Mouse (Mus musculus) gastrocnemius, postnatal 4 days (tissue): Measurements from ENCODE around the gene Amigo1. TPM values are rescaled to one million over a fixed set of nuclear protein-coding genes. Genes with fewer than 3 reads are reported as not detected.

ENCODE experiments used
- DNase-seq, 2 experiments: peaks; one replicate each; pipeline ENCODE4 v3.0.0; 2021 to 2022; ENCODE audit warnings: low spot score in 2 of 2, mixed read lengths in 2 of 2
- total RNA-seq, 2 experiments: library from RNA; stranded (reverse); gene quantifications; 2 replicates each; pipeline ENCODE4 v1.2.3; 2021

Gene Amigo1
- total RNA-seq, 2 experiments from 2014 or later = 27.9 to 32.2 TPM

DNA sequence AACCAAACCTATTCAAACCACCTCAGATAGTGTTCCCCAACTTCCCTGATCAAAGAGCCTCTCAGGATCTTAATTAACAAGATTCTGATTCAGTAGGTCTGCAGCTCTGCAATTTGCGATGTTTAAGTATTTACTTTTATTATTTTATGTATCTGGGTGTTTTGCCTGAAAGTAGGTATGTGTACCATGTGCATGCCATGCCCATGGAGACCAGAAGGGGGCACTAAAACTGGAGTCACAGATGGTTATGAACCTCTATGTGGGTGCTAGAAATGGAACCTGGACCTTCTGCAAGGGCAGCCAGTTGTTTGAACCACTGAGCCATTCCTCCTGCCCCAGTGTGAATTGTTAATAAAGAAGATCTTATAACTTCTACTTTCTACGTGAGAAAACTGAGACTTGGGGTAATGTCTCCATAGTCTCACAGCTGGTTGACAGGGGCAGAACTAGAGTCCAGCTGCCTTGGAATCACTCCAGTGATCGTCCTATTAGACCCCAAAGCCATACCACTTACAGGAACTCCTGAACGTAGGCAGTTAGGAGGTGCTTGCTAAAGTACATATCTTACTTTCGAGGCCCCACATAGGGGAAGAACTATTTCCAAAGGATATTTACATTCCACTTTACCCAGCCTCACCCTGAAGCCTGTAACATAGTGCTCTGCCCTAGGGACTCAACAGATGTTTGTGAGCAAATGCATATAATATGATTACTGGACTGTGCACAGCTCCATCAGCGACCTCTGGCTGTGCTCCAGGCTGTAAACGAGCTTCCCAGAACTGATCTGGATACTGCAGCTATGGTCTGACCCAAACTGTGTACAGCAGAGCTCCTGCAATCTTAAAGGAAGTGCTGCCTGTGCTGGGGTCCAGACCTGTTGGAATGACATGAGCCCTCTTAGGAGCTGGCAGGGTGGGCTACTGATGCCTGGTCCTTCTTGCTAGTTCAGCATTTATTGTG, 7.1 kb upstream of the Amigo1 start:
- DNase-seq = peak in 1 of 2 experiments; percentile 77

DNA sequence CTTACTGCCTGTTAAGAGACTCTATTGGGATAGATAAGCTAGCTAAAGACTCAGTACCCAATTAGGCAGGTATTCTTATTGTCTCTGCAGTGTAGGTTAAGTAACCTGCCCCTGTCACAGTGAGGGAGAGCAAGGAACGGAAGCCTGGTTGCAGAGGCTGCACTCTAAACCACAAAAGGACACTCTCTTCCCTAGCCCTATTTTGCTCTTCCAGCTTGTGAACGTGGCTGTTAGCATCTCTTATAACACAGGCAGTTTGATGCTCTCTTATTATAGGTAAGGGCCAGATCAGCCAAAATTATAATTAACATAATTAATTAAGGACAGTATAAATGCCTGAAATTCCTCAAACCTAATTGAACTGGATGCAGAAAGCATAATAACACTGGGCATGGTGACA, 5.6 kb upstream of the Amigo1 start:
- no peak for DNase-seq

DNA sequence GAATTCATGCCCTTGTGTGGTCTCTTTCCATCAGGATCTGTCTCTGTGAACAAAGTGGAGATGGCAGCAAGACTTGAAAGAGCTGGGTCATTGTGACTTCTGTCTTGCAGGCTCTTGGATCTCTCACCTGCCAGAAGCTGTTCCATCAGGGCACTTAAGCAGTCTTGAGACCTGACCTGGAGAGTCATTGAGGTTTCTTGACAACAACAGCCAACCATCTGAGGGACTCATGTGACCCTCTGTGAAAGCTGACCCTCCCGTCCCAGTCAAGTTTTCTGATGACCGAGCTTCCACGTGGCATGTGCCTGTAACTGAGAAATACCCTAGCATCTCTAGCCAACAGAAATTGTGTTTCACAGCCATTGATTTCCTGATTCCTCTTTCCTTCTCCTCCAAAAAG, 1.4 kb upstream of the Amigo1 start:
- DNase-seq = peak in 1 of 2 experiments; percentile 7

DNA sequence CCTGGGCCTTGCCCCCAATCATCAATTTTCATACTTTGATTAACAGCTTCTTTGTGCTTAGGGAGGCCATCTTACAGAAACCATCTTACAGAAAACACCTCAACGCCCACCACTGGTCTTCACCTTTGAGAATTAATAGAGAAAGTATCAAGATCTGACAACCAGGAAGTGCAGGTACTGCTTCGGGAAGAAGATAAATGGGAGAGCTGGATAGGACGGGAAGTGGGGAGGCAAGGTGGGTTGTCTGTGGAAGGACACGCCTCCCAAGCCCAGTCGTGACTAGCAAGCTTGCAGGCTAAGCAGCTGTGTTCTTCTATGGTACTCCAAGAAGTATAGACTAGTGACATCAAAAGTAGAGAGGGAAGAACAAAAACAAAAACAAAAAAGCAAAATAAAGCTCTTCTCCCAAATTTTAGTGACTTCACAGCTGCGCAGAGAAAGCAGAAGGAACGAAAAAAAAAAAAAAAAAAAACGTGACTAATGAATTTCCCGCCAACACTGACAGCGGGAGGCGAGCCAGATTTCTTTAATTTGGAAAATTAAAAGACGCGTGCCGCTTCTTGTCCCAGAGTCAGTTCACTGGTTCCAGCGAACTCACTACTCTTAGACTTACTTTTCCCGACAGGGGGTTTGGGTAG, 556 bp upstream of the Amigo1 start:
- DNase-seq = peak in 1 of 2 experiments; percentile 6

DNA sequence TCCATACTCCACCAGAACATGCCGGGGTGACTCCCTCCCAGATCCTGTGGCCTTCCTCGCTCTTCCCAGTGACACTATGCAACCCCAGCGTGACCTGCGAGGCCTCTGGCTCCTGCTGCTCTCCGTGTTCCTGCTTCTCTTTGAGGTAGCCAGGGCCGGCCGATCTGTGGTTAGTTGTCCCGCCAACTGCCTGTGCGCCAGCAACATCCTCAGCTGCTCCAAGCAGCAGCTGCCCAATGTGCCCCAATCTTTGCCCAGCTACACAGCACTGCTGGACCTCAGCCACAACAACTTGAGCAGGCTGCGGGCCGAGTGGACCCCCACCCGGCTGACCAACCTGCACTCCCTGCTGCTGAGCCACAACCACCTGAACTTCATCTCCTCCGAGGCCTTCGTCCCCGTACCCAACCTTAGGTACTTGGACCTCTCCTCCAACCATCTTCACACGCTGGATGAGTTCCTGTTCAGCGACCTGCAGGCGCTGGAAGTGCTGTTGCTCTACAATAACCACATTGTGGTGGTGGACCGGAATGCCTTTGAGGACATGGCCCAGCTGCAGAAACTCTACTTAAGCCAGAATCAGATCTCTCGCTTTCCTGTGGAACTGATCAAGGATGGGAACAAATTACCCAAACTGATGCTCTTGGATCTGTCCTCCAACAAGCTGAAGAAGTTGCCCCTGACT, 1.1 kb downstream of the Amigo1 start:
- peak in 1 of 2 experiments; percentile 48 for DNase-seq

DNA sequence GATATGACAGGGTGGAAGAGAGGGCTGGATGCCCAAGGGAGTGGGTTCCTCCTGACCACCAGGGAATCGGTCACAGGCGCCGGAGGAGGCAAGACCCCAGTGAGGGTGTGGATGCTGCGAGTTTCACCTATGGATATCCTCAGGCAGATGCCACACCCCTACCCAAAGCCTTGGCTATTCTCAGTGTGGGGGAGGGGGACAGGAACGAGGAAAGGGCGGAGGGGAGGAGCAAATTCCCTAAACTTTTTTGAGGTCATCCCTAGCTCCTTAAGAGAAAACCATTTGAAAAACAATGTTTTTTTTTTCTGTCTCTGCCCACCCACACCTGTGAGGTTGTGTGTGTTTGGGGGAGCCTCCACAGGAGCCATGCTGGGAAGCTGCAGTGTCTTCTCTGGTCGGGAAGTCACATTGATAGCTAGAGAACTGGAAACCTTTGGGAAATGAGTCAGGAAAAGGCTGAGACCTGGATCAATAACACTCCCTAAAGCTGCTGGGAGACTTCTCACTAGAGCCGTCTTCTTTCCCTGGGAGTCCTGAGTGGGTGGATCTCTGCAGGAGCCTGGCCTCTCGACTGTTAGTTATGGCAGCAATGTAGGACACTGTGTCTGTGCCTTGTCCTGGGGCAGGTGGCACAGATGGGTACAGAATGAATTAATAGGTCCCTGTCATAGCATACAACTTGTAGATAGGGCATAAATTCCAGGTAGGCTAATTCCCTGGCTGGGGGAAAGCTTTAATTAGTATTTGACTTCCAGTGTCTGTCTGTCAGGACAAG, 2.8 kb downstream of the Amigo1 start:
- DNase-seq = no peak

DNA sequence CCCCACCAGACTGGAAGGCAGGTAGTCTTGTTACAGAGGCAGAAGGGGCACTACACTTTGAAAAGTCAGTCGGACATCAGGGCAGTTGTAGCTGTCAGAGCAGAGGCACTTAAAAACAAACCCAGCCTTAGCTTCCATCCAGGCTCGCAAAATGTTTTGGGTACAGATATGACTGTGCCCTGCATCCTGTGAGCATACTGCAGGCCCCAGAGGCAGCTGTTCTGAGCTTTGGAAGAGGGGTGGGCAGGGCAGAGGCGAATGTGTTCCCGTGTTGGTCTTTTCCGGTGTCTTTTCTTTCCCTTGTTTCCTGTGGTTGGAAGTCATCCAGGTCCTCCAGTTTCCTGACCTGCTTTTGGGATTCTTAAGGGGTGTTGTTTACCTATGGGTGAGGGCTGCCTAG, 3.8 kb downstream of the Amigo1 start:
- DNase-seq = no peak

DNA sequence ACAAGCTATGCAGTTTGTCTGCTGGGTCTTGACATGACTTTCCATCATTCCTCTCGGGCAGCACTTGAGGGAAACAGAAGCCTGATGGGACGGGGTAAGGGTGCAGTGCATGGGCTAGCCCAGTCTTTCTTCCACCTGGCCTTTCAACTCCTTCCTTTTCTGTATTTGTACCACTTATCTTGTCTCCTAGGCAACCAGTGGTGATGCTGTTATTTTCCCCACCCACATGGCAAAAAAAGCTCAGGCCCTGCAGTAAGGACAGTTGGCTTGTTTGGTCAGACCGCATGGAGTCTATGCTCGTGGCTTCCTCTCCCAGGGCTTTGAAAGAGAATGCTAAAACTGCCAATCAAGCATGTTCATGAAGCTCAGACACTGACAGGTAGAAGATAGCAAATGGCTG, 7.6 kb downstream of the Amigo1 start:
- no peak for DNase-seq

DNA sequence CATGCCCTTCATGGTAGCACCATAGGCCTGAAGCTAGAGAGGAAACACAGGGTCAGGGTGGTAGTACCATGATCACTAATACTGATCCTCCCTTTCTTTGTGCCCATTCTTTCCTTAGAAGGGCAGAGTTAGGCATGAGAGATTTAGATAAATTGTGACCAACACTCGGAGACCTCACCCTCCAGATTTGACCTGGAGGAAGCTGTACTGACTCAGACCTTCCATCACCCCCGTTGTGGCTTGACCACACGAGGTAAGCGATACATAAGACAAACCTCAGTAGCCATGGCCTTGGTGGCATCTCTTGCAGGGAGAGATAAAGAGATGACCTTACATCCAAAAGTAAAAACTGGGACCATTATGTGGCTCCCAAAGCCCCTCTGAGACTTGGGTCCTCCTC, 9.2 kb downstream of the Amigo1 start:
- DNase-seq = no peak

DNA sequence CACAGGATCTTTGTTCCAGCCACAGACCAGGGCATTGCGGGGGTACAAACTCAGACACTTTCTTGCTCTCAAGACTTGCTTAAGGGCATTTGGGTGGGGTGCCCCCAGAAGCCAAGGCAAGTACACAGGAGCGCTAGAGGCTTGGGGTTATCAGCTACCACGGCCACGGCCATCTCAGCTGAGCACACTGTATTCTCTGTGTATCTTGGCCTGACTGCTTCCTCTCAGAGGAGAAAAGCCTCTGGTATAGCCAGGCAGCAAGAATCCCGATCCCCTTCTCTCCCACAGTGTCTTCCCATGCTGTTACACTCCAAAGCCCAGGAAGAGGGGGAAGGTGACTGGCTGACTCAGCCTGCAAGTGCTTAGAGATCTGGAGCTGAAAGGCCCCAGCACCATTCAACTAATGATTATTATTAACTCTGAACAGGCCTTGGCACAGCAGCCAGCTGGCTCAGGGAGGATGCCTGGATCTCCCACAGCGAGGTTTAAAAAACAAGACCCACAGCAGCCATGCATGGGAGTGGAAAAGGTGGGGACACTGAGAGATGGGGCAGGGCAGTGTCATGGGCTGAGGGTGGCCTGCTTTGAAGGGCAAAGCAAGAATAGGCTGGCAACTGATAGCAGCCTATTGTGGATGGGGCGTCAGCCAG, 9.9 kb downstream of the Amigo1 start:
- DNase-seq = no peak

DNA sequence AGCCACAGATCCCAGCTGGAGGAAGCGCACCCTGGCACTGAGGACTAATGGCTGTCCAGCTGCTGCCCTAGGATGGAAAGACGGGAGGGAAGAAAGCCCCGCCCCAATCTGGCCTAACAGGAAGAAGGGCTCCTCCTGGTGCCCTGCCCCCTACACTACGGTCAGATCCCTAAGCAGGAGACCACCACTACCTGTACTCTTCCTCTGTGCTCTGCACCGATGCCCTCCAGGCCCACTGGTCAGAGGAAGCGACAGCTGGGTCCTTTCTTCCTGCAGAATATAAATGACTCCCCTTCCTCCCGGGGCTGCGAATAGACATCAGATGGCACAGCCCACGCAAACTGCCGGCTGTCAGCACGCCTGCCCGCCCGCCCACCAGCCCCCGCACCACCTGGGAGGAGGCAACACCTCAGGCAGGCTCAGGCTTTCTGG, 10.9 kb downstream of the Amigo1 start:
- peak in 1 of 2 experiments; percentile 67 for DNase-seq

DNA sequence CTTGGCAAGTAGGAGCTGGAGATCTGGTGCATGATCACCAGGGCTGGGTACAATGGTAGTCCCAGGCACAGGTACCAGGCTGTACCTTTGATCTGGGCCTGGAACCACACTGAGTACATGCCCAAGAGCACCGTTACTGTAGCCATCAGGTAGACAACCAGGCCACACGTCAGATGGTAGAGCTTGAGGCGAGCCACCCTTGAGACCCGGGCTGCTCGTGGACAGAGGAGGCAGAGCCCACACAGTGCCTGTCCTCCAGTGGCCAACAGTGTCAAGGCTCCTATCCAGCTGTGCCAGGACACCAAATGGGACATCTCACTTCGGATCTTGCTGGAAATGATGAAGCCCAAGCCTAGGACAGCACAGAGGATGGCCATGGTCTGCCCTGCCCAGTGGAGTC, 13.1 kb downstream of the Amigo1 start:
- peak in 1 of 2 experiments; percentile 7 for DNase-seq

DNA sequence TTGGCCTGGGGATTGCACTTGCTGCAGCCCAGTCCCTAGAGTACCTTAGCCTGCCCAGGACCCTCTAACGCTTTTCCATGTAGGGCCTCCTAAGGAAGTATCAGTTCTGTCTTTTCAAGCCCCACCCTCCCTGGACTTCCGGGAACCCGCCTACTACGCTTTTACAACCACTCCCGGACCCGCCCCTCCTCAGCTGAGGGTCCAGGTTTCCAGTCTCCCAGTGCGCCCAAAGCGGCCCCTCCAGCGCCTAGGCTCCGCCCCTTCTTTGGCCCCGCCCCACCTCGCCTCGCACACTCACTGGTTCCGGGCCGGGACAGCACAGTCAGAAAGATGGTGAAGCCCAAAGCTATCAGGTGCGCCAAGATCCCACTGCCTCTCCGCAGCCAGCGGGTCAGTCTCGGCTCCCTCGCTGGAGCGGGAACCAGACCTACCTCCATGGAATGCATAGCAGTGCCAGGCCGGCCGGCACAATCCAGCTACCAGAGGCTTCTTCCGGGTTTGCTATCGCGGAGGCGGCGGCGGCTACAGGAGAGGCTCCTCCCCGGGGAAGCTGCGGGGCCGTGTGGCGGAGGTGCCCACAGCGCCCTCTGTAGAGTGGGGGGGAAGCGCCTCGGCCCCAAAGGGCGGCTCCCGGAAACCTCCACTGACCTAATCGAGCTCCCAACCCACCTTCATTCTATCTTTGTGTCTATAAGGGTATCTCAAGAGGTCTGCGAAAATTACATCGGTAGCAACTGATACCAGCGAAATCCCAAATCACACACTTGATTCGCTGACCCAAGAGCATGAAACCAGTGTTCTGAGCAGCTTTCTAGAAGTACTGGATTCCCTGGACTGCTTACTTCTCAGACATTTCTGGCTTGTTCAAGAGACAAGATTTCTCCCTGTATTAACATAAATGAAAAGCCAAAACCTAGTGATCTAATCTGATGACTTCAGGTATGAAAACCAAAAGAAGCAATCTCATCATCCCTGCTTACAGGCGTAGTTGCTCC, 14.5 kb downstream of the Amigo1 start, which contains the start of gene Cyb561d1:
Gene Cyb561d1 (minus strand): TSS at position 884 of the 995 bp plus-strand sequence.
- peak; percentile 88 to 92 for DNase-seq

DNA sequence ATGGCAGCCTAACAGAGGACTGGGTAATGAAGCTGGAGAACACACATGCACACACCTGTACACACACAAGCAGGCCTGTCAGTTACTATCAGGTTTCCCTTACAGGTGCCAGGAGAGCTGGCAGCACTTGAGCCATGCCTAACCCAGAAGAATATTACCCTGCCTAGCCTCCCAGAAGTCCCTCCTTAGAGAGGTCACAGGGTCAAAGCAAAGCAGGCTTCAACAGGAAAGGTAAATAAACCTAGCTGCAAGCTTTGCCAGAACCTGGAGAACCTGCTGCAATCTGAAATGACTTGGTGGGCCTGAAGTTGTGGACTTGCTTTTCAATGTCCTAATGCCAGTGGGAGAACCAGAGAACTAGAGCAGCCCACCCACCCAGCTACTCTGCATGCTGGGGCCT, 16.4 kb downstream of the Amigo1 start:
- no peak for DNase-seq

DNA sequence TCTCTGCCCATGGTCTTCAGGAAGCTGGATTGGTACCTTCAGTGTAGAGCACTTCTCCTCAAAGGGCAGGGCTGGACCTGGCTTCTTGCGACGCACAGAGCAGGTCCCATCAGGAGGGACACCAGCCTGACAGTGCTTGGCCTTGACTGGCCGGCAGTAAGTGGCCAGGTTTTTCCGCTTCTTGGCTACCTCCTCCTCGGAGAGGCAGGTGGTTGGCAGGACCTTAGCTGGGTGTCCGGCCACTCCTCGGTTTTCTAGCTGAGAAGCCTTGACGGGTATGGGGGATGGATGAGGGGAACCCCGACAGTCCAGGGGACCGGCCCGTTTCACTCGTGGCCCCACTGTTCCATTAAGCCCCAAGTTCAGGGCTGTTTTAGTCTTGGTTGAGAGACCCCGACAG, 17.1 kb downstream of the Amigo1 start:
- no peak for DNase-seq

DNA sequence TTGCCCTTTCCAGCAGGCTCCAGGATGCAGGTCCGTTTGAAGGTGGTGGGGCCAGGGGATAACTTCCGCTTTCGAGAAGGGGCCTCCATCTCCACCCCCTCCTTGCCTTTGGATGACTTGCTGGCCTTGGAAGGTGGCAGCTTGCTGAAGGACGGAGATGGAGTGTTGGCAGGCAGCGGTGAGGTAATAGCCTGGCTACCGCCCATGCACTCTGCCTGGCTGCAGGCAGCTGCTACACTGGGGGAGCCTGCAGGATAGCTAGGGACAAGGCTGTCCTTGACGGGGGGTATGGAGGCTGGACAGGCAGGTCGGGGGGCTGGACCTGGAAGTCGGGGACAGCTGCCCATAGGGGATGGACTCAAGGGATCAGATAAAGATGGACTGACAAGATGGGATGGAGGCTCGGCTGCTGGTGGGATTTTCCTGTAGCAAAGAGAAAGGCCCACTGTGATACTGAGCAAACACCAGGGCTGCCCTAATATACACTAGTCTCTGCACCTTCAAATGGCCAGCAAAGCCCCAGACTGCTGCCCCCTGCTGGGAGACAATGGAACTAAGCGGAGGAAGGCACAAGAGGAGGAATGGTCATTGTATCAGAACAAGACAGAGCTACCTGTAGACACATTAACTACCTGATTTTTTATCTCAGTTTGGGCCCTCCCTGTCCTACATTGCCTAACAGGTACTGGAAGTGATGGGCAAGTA, 17.6 kb downstream of the Amigo1 start:
- DNase-seq = peak in 1 of 2 experiments; percentile 81

DNA sequence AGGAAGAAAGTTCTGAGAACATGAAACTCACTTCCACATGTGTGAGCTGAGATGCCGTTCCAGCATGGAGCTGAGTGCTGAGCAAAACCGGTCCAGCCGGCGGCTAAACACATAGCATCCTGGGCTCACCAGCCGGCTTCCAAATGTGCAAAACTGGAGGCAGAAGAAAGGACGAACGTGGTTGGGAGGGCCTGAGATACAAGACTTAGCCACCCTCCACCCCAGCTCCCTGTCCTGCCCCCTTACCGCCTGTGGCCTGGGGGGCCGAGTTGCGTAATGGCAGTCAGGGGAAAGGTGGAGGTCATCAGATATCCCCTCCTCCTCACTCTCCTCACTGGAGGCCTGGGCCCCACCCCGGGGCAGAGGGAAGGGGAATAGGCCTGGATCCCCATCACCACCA, 18.3 kb downstream of the Amigo1 start:
- peak in 1 of 2 experiments; percentile 9 for DNase-seq

DNA sequence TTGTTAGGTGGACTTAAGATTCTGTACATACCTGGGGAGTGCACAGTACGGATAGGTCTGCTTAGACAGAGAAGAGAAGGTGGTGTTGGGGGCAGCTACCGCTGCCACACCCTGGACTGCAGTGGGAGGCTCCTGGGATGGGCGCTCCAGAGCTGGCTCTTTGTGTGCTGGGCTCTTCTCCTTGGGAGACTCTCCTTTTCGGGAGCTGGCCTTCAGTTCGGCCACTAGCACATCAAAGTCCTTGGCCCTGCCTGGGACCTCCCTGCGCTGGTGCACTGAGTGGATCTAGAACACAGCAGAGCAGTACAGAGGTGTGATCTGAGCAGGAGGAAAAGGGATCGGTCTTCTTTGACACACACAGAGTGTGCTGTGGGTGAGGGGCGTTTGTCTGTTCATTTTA, 19.5 kb downstream of the Amigo1 start:
- DNase-seq = peak in 1 of 2 experiments; percentile 6
